In genomic region chr16:13568280-13568679, GRCm38 (mm10) we compare ENCODE assay signal across 14 mouse cellular contexts.
"Had no signal": no experiment of that assay in that cellular context is flagged by ENCODE, and none has a peak within 500 bp of the region (broad histone marks: within the 10 kb centered on the region; RNA-seq: fewer than 3 reads in every experiment).

No protein-coding gene starts in this region.

- H3K4me2 ChIP-seq: kidney, embryonic 15.5 days; limb, embryonic 12.5 days; limb, embryonic 15.5 days; liver, embryonic 13.5 days had no signal

- DNase-seq: kidney, adult 8-10 months; kidney, postnatal 10 days; kidney, postnatal 36 days; left cerebral cortex, postnatal 4 days; liver, embryonic 13.5 days; lung, adult 2 months; lung, postnatal 14 days; midbrain, embryonic 14.5 days; thymus, adult 18-20 months; thymus, postnatal 36 days had no signal

- H3K4me3 ChIP-seq: kidney, embryonic 15.5 days; limb, embryonic 12.5 days; limb, embryonic 15.5 days; liver, embryonic 13.5 days had no signal

- H3K9me3 ChIP-seq: kidney, embryonic 15.5 days; limb, embryonic 12.5 days; limb, embryonic 15.5 days; liver, embryonic 13.5 days had no signal

- H3K9ac ChIP-seq: kidney, embryonic 15.5 days; limb, embryonic 12.5 days; limb, embryonic 15.5 days; liver, embryonic 13.5 days had no signal

- H3K27ac ChIP-seq: kidney, embryonic 15.5 days; limb, embryonic 12.5 days; limb, embryonic 15.5 days; liver, embryonic 13.5 days; macrophage had no signal

- H3K4me1 ChIP-seq: kidney, embryonic 15.5 days; limb, embryonic 12.5 days; limb, embryonic 15.5 days had no signal

- H3K27me3 ChIP-seq: kidney, embryonic 15.5 days; limb, embryonic 12.5 days; limb, embryonic 15.5 days; liver, embryonic 13.5 days had no signal
